In genomic region chrX:93956727-93957126, GRCm38 (mm10) we compare ENCODE assay signal across 10 mouse cellular contexts. TPM values are rescaled to one million over a fixed set of nuclear protein-coding genes. Genes with fewer than 3 reads are reported as not detected.
A peak's percentile ranks its signal among the peaks of the same experiment; 100 is the strongest.
DNase-seq lines count a peak whose midpoint lies in the region; ATAC-seq and TF ChIP-seq lines count a peak whose summit lies in the region.
"Had no signal": no experiment of that assay in that cellular context is flagged by ENCODE, and none has a peak within 500 bp of the region (broad histone marks: within the 10 kb centered on the region; RNA-seq: fewer than 3 reads in every experiment).

No protein-coding gene starts in this region.

- intact Hi-C loops in left cerebral cortex, adult 2 months (cut with DNase I): loop anchor here (2.0 kb wide), 1 partner anchor 76 kb away; no protein-coding TSS in a partner anchor

- no peak overlapping the region for H3K9ac ChIP-seq in MEL (ENCODE audit: control insufficient read depth, low read depth, low read length, poor library complexity, severe bottlenecking)
- H3K9ac ChIP-seq in limb, embryonic 14.5 days (ENCODE audit: low read depth, low read length, severe bottlenecking): no peak overlapping the region
- H3K9ac ChIP-seq: heart, embryonic 13.5 days; midbrain, embryonic 12.5 days had no signal

- H3K4me1 ChIP-seq in MEL (ENCODE audit: control insufficient read depth in 1 of 2, insufficient read depth in 2 of 2, low read length in 2 of 2): peaks cover 0 to 3% of the 10 kb centered on the region in 2 experiments; a peak in 1 of 4 replicates
- no peaks in the 10 kb centered on the region for H3K4me1 ChIP-seq in bone marrow, adult 2 months (ENCODE audit: control insufficient read depth, insufficient read depth, low read length)
- H3K4me1 ChIP-seq in limb, embryonic 14.5 days (ENCODE audit: control insufficient read depth, insufficient read depth, low read length): no peaks in the 10 kb centered on the region
- H3K4me1 ChIP-seq: heart, embryonic 13.5 days; midbrain, embryonic 12.5 days had no signal

- H3K36me3 ChIP-seq in MEL (ENCODE audit: control insufficient read depth in 1 of 2, insufficient read depth in 2 of 2, low read length in 2 of 2): peaks cover 0 to 8% of the 10 kb centered on the region in 2 experiments; a peak in 1 of 4 replicates
- no peaks in the 10 kb centered on the region for H3K36me3 ChIP-seq in limb, embryonic 14.5 days (ENCODE audit: control insufficient read depth, insufficient read depth, low read length)
- H3K36me3 ChIP-seq: heart, embryonic 13.5 days; midbrain, embryonic 12.5 days had no signal

- peak in 1 of 2 experiments; percentile 9 for DNase-seq in left cerebral cortex, adult 2 months (ENCODE audit: extremely low spot score in 1 of 2, low spot score in 2 of 2)
- no peak for DNase-seq in left cerebral cortex, adult 8-10 months (ENCODE audit: low spot score in 2 of 2)
- peak; percentile 59 for DNase-seq in MEL (ENCODE audit: low read depth, low spot score)
- DNase-seq in limb, embryonic 14.5 days (ENCODE audit: low spot score): peak; percentile 40
- peak; percentile 43 for DNase-seq in testis, postnatal 10 days (ENCODE audit: low spot score)
- no peak for DNase-seq in thymus, postnatal 10 days (ENCODE audit: low spot score in 2 of 2)

- H3K9me3 ChIP-seq in MEL (replicated peaks; ENCODE audit: insufficient read depth, low read length): no peaks in the 10 kb centered on the region
- no peaks in the 10 kb centered on the region for H3K9me3 ChIP-seq in limb, embryonic 14.5 days (ENCODE audit: control insufficient read depth, low read length)
- H3K9me3 ChIP-seq: heart, embryonic 13.5 days; midbrain, embryonic 12.5 days had no signal

- no peaks in the 10 kb centered on the region for H3K79me2 ChIP-seq in MEL (ENCODE audit: control insufficient read depth, insufficient read depth, low read length, poor library complexity)

- no peak for TF ChIP-seq POLR2A in MEL (IDR thresholded peaks at IDR 0.05; ENCODE audit: control insufficient read depth in 1 of 2, insufficient read depth in 1 of 2, low read depth in 1 of 2, low read length in 2 of 2, poor library complexity in 1 of 2)
- no peak for TF ChIP-seq POLR2A in bone marrow, adult 2 months (IDR thresholded peaks at IDR 0.05; ENCODE audit: borderline replicate concordance, control insufficient read depth, low read depth, low read length)
- no peak for TF ChIP-seq POLR2A in limb, embryonic 14.5 days (IDR thresholded peaks at IDR 0.05; ENCODE audit: borderline replicate concordance, extremely low read depth, insufficient read depth, insufficient read length)

- H3K27me3 ChIP-seq in MEL (ENCODE audit: control insufficient read depth in 1 of 2, insufficient read depth in 2 of 2, low read length in 2 of 2): no peaks in the 10 kb centered on the region
- no peaks in the 10 kb centered on the region for H3K27me3 ChIP-seq in limb, embryonic 14.5 days (ENCODE audit: control insufficient read depth, insufficient read depth, low read length)

- peak; percentile 46 to 62; a peak in 2 of 4 replicates for ATAC-seq in hematopoietic stem cell, adult 5-6 weeks (replicated peaks in 1 of 2; ENCODE audit: insufficient read depth in 1 of 2, low FRiP score in 2 of 2, low TSS enrichment in 1 of 2, low read depth in 1 of 2, poor library complexity in 2 of 2, severe bottlenecking in 2 of 2)
- 0 out of 2 replicates have a peak, but pooled peaks have one; percentile 63 for ATAC-seq in limb, embryonic 14.5 days (ENCODE audit: low FRiP score, low read depth)

- TF ChIP-seq EP300 in MEL (IDR thresholded peaks at IDR 0.05; ENCODE audit: low read depth in 1 of 2, low read length in 2 of 2): no peak

- H3K27ac ChIP-seq in left cerebral cortex, adult 2 months: no peak overlapping the region
- no peak overlapping the region for H3K27ac ChIP-seq in MEL (ENCODE audit: control insufficient read depth, low read depth, low read length)
- no peak overlapping the region for H3K27ac ChIP-seq in bone marrow, adult 2 months (ENCODE audit: control insufficient read depth, insufficient read depth, low read depth, low read length, poor library complexity)
- H3K27ac ChIP-seq in limb, embryonic 14.5 days (replicated peaks; ENCODE audit: low read depth, low read length): no peak overlapping the region
- H3K27ac ChIP-seq: heart, embryonic 13.5 days; midbrain, embryonic 12.5 days had no signal

- no peak overlapping the region for H3K4me2 ChIP-seq in limb, embryonic 14.5 days (replicated peaks; ENCODE audit: low read depth, low read length, severe bottlenecking)
- H3K4me2 ChIP-seq: heart, embryonic 13.5 days; midbrain, embryonic 12.5 days had no signal

- TF ChIP-seq CTCF in left cerebral cortex, adult 2 months (IDR thresholded peaks at IDR 0.05): peak; percentile 47
- TF ChIP-seq CTCF in MEL (IDR thresholded peaks at IDR 0.05 in 2 of 3, conservative IDR thresholded peaks at IDR 0.05 in 1 of 3; ENCODE audit: control insufficient read depth in 1 of 3, insufficient read depth in 1 of 3, low read depth in 2 of 3, low read length in 3 of 3, poor library complexity in 1 of 3, severe bottlenecking in 1 of 3): peak; percentile 36 to 60 (median 54)
- TF ChIP-seq CTCF in bone marrow, adult 2 months (IDR thresholded peaks at IDR 0.05; ENCODE audit: control insufficient read depth, insufficient read depth, low read length): peak; percentile 28; the same call in 1 of the 2 replicates

- WGBS in bone marrow, adult 2 months: 15% methylated on average over 1 of the region's 1 CpGs
- 33% methylated on average over 1 of the region's 1 CpGs for WGBS in limb, embryonic 14.5 days

- peak; percentile 55 for TF ChIP-seq RAD21 in MEL (IDR thresholded peaks at IDR 0.05; ENCODE audit: low read depth, low read length)

- no peak overlapping the region for H3K4me3 ChIP-seq in left cerebral cortex, adult 2 months
- no peak overlapping the region for H3K4me3 ChIP-seq in MEL (ENCODE audit: control insufficient read depth in 1 of 2, insufficient read depth in 1 of 2, low read depth in 2 of 2, low read length in 2 of 2)
- no peak overlapping the region for H3K4me3 ChIP-seq in bone marrow, adult 2 months (replicated peaks; ENCODE audit: control insufficient read depth, low read depth, low read length)
- H3K4me3 ChIP-seq in limb, embryonic 14.5 days (replicated peaks; ENCODE audit: low read length): no peak overlapping the region
- H3K4me3 ChIP-seq: heart, embryonic 13.5 days; midbrain, embryonic 12.5 days had no signal

TF ChIP-seq in MEL, 35 proteins besides CTCF, POLR2A, EP300 and RAD21:
- TF ChIP-seq USF2 (IDR thresholded peaks at IDR 0.05; ENCODE audit: borderline replicate concordance in 1 of 2, insufficient read depth in 1 of 2, low read depth in 1 of 2, low read length in 2 of 2): no peak
- TF ChIP-seq BHLHE40 (IDR thresholded peaks at IDR 0.05; ENCODE audit: borderline replicate concordance, low read depth, low read length): no peak
- TF ChIP-seq SMC3 (IDR thresholded peaks at IDR 0.05; ENCODE audit: low read depth, low read length): peak; percentile 59
- no peak for TF ChIP-seq RCOR1 (IDR thresholded peaks at IDR 0.05; ENCODE audit: low read depth, low read length)
- no peak for TF ChIP-seq GATA1 (IDR thresholded peaks at IDR 0.05; ENCODE audit: low read depth, low read length)
- TF ChIP-seq MAX (IDR thresholded peaks at IDR 0.05; ENCODE audit: low read length): no peak
- no peak for TF ChIP-seq JUND (IDR thresholded peaks at IDR 0.05; ENCODE audit: low read depth, low read length)
- TF ChIP-seq ETS1 (IDR thresholded peaks at IDR 0.05; ENCODE audit: low read depth, low read length): no peak
- TF ChIP-seq ZKSCAN1 (IDR thresholded peaks at IDR 0.05; ENCODE audit: low read depth, low read length): no peak
- TF ChIP-seq ZMIZ1 (IDR thresholded peaks at IDR 0.05; ENCODE audit: low read depth, low read length): no peak
- TF ChIP-seq USF1 (IDR thresholded peaks at IDR 0.05; ENCODE audit: low read depth, low read length): no peak
- no peak for TF ChIP-seq TAL1 (IDR thresholded peaks at IDR 0.05; ENCODE audit: low read length)
- TF ChIP-seq NRF1 (IDR thresholded peaks at IDR 0.05; ENCODE audit: insufficient read depth, low read depth, low read length, poor library complexity, severe bottlenecking): no peak
- no peak for TF ChIP-seq TCF12 (IDR thresholded peaks at IDR 0.05; ENCODE audit: low read depth, low read length)
- no peak for TF ChIP-seq CHD2 (IDR thresholded peaks at IDR 0.05; ENCODE audit: low read length)
- no peak for TF ChIP-seq CHD1 (IDR thresholded peaks at IDR 0.05; ENCODE audit: low read depth, low read length)
- no peak for TF ChIP-seq GABPA (IDR thresholded peaks at IDR 0.05; ENCODE audit: low read depth, low read length)
- TF ChIP-seq POLR2AphosphoS5 (IDR thresholded peaks at IDR 0.05; ENCODE audit: borderline replicate concordance, low read depth, low read length): no peak
- TF ChIP-seq MAZ (IDR thresholded peaks at IDR 0.05; ENCODE audit: low read depth, low read length): no peak
- no peak for TF ChIP-seq NELFE (IDR thresholded peaks at IDR 0.05; ENCODE audit: low read depth, low read length)
- TF ChIP-seq MAFK (IDR thresholded peaks at IDR 0.05; ENCODE audit: borderline replicate concordance, low read depth, low read length): no peak
- no peak for TF ChIP-seq MXI1 (IDR thresholded peaks at IDR 0.05; ENCODE audit: low read depth, low read length)
- peak; percentile 77 for TF ChIP-seq TBP (IDR thresholded peaks at IDR 0.05; ENCODE audit: low read depth, low read length)
- TF ChIP-seq MEF2A (IDR thresholded peaks at IDR 0.05; ENCODE audit: extremely low read depth, insufficient replicate concordance, low read depth, low read length, poor library complexity, severe bottlenecking): no peak
- 0 out of 2 replicates have a peak, but pooled peaks have one; percentile 12 for TF ChIP-seq ZNF384 (IDR thresholded peaks at IDR 0.05; ENCODE audit: low read depth, low read length)
- TF ChIP-seq ELF1 (IDR thresholded peaks at IDR 0.05; ENCODE audit: low read depth, low read length): no peak
- TF ChIP-seq SIN3A (IDR thresholded peaks at IDR 0.05; ENCODE audit: low read length): no peak
- TF ChIP-seq ZC3H11A (IDR thresholded peaks at IDR 0.05; ENCODE audit: low read depth, low read length): peak; percentile 23; the same call in 1 of the 2 replicates
TF ChIP-seq in MEL: peak in this region for 4.

RNA-seq across cellular contexts. Expression of gene AU015836, which starts 11.7 kb away (rescaled TPM):
- total RNA-seq in left cerebral cortex, adult 2 months (2021): not detected
- total RNA-seq in left cerebral cortex, adult 8-10 months (2022): not detected
- not detected in 2 replicates for total RNA-seq in MEL (2012; rRNA removed)
- polyA plus RNA-seq in MEL (2012; ENCODE audit: insufficient read depth in 1 of 2, insufficient read length in 2 of 2, low read depth in 1 of 2, low replicate concordance in 2 of 2, missing spikeins in 1 of 2): not detected
- polyA plus RNA-seq in bone marrow, adult 2 months (2011; ENCODE audit: insufficient read depth, insufficient read length, low replicate concordance, missing spikeins): 8.6 TPM in 1 of 2 replicates, not detected in the other
- total RNA-seq in hematopoietic stem cell, adult 5-6 weeks (2017): not detected in 2 replicates
- 0.32 and 0.33 TPM in 2 replicates for polyA plus RNA-seq in limb, embryonic 14.5 days (2012; rRNA removed)
- 0.19 and 0.23 TPM in 2 replicates for polyA plus RNA-seq in limb, embryonic 14.5 days (2014; fragmentation: Nextera tagmentation; extraction: Ambion mirVana)
- polyA plus RNA-seq: heart, embryonic 13.5 days; midbrain, embryonic 12.5 days had no signal

Comparison
In these comparisons a context has a peak if more than half of its experiments do, and no peak if none do; other contexts are left out.
1. DNase-seq: peak in MEL (single experiment), limb, embryonic 14.5 days (single experiment) and testis, postnatal 10 days (single experiment); none in left cerebral cortex, adult 8-10 months (0 of 2) and thymus, postnatal 10 days (0 of 2).
2. Peak in every context shown above with its lines, with median percentiles within 50 percentile points of each other: CTCF ChIP-seq.